Mouse (Mus musculus) limb, embryonic 14.5 days (tissue): ENCODE data around the gene Idi1. TPM values are rescaled to one million over a fixed set of nuclear protein-coding genes. Genes with fewer than 3 reads are reported as not detected.

Experiments
- ATAC-seq: fragments of 200-750 bp; cut with Nextera tagmentation; 2 replicates; pipeline ENCODE4 v1.8.0; 2017; ENCODE audit warnings: low read depth, moderate number of reproducible peaks, moderate TSS enrichment; ENCODE audit not compliant: low FRiP score
- DNase-seq: peaks from one replicate; pipeline ENCODE4 v3.0.0-alpha.2; 2015; ENCODE audit warnings: low spot score
- H3K27ac ChIP-seq: fragments of 300-500 bp; sonication (generic); replicated peaks from 2 replicates; pipeline ENCODE4 v1.5.1; 2014; ENCODE audit warnings: low read depth, mild to moderate bottlenecking, low read length, moderate library complexity, mixed read lengths
- H3K27me3 ChIP-seq: fragments of 300-500 bp; sonication (generic); 2 replicates; pipeline ENCODE4 v1.6.1; 2014; ENCODE audit warnings: low read length, mixed read lengths; ENCODE audit not compliant: control insufficient read depth, insufficient read depth
- H3K36me3 ChIP-seq: fragments of 300-500 bp; sonication (generic); 2 replicates; pipeline ENCODE4 v1.6.1; 2014; ENCODE audit warnings: mild to moderate bottlenecking, low read length, moderate library complexity, mixed read lengths; ENCODE audit not compliant: control insufficient read depth, insufficient read depth
- H3K4me1 ChIP-seq: fragments of 300-500 bp; sonication (generic); 2 replicates; pipeline ENCODE4 v1.6.1; 2014; ENCODE audit warnings: antibody characterized with exemption, low read length, mixed read lengths; ENCODE audit not compliant: control insufficient read depth, insufficient read depth
- H3K4me2 ChIP-seq: fragments of 300-500 bp; sonication (generic); replicated peaks from 2 replicates; pipeline ENCODE4 v1.6.1; 2014; ENCODE audit warnings: low read depth, mild to moderate bottlenecking, low read length, moderate library complexity; ENCODE audit not compliant: severe bottlenecking
- H3K4me3 ChIP-seq: fragments of 300-500 bp; sonication (generic); replicated peaks from 2 replicates; pipeline ENCODE4 v1.5.1; 2014; ENCODE audit warnings: low read length
- H3K9ac ChIP-seq: fragments of 300-500 bp; sonication (generic); 2 replicates; pipeline ENCODE4 v1.6.1; 2014; ENCODE audit warnings: mild to moderate bottlenecking, low read depth, low read length, moderate library complexity; ENCODE audit not compliant: severe bottlenecking
- H3K9me3 ChIP-seq: fragments of 300-500 bp; sonication (generic); 2 replicates; pipeline ENCODE4 v1.6.1; 2016; ENCODE audit warnings: low read length; ENCODE audit not compliant: control insufficient read depth
- POLR2A ChIP-seq: fragments of 200-500 bp; IDR thresholded peaks from 2 replicates; pipeline ENCODE4 v1.8.0; 2012; ENCODE audit warnings: inconsistent platforms, mild to moderate bottlenecking, moderate library complexity, borderline replicate concordance; ENCODE audit not compliant: insufficient read depth, insufficient read length; ENCODE audit errors: extremely low read depth
- WGBS: fragments of 180-500 bp; shearing (Covaris S2); extraction: QIAGEN DNeasy Blood & Tissue Kit; methylation state at CpG from one replicate; pipeline ENCODE4 v1.1.7; 2014; 5-methylcytosine and 5-hydroxymethylcytosine counted together
- polyA plus RNA-seq, 2 experiments: library from polyadenylated mRNA; depleted of rRNA in 1 of 2; stranded (reverse) in 1 of 2; unstranded in 1 of 2; fragments of >200 nt; fragmentation: Nextera tagmentation in 1 of 2; extraction: Ambion mirVana in 1 of 2; gene quantifications; 2 replicates each; pipeline versions ENCODE4 v1.2.1 to v1.2.3; 2012 to 2014

Idi1 gene
- polyA plus RNA-seq, 2 experiments: 35.7 to 56.1 TPM

- Histone ChIP-seq H3K27ac (no peak overlapping the region), H3K9me3 (no peaks in the 10 kb centered on the region), H3K4me3 (no peak overlapping the region), H3K27me3 (no peaks in the 10 kb centered on the region), H3K36me3 (peaks cover 76% of the 10 kb centered on the region), H3K4me2 (no peak overlapping the region), H3K4me1 (no peaks in the 10 kb centered on the region), H3K9ac (no peak overlapping the region)
- no peak for TF ChIP-seq POLR2A
- ATAC-seq: no peak
- 91% methylated on average over 3 of the region's 3 CpGs for WGBS
- DNase-seq: no peak
Observed at GRCm38 (mm10) chr13:8842273-8842672, 43.0 kb upstream of the Idi1 start.

GRCm38 (mm10) chr13:8847702-8848101, 37.6 kb upstream of the Idi1 start:
- Histone ChIP-seq H3K4me1 (no peaks in the 10 kb centered on the region), H3K9me3 (no peaks in the 10 kb centered on the region), H3K36me3 (peaks cover 45% of the 10 kb centered on the region), H3K27me3 (no peaks in the 10 kb centered on the region), H3K4me2 (no peak overlapping the region), H3K9ac (no peak overlapping the region), H3K27ac (no peak overlapping the region), H3K4me3 (no peak overlapping the region)
- ATAC-seq: no peak
- no peak for TF ChIP-seq POLR2A
- DNase-seq: no peak
- 56% methylated on average over 2 of the region's 2 CpGs for WGBS

- no peak for DNase-seq
- TF ChIP-seq POLR2A: no peak
- 90% methylated on average over 1 of the region's 1 CpGs for WGBS
- H3K27me3 ChIP-seq: no peaks in the 10 kb centered on the region
- no peak overlapping the region for H3K9ac ChIP-seq
- no peak for ATAC-seq
- H3K4me3 ChIP-seq: no peak overlapping the region
- H3K4me2 ChIP-seq: no peak overlapping the region
- H3K9me3 ChIP-seq: no peaks in the 10 kb centered on the region
- H3K27ac ChIP-seq: no peak overlapping the region
- H3K36me3 ChIP-seq: peaks cover 43% of the 10 kb centered on the region
- H3K4me1 ChIP-seq: no peaks in the 10 kb centered on the region
Observed at GRCm38 (mm10) chr13:8849311-8849710, 36.0 kb upstream of the Idi1 start.

GRCm38 (mm10) chr13:8853424-8853823, 31.9 kb upstream of the Idi1 start:
- ATAC-seq: no peak
- H3K27me3 ChIP-seq: no peaks in the 10 kb centered on the region

GRCm38 (mm10) chr13:8854769-8855168, 30.5 kb upstream of the Idi1 start:
- 95% methylated on average over 2 of the region's 2 CpGs for WGBS
- Histone ChIP-seq H3K36me3 (peaks cover 53% of the 10 kb centered on the region), H3K4me3 (no peak overlapping the region), H3K27me3 (no peaks in the 10 kb centered on the region), H3K9me3 (no peaks in the 10 kb centered on the region), H3K4me1 (no peaks in the 10 kb centered on the region), H3K4me2 (no peak overlapping the region), H3K9ac (no peak overlapping the region), H3K27ac (no peak overlapping the region)
- no peak for TF ChIP-seq POLR2A
- ATAC-seq: no peak
- no peak for DNase-seq

More at GRCm38 (mm10) chr13:8853424-8853823, 31.9 kb upstream of the Idi1 start:
- DNase-seq: no peak
- Histone ChIP-seq H3K36me3 (peaks cover 46% of the 10 kb centered on the region), H3K4me1 (no peaks in the 10 kb centered on the region), H3K27ac (no peak overlapping the region), H3K4me2 (no peak overlapping the region), H3K4me3 (no peak overlapping the region), H3K9ac (no peak overlapping the region), H3K9me3 (no peaks in the 10 kb centered on the region)
- no peak for TF ChIP-seq POLR2A
- WGBS: over 99% methylated on average over 4 of the region's 4 CpGs

- ATAC-seq (no peak), DNase-seq (no peak)
- Histone ChIP-seq H3K9me3 (no peaks in the 10 kb centered on the region), H3K4me1 (no peaks in the 10 kb centered on the region), H3K27ac (no peak overlapping the region), H3K36me3 (peaks cover 53% of the 10 kb centered on the region), H3K9ac (no peak overlapping the region), H3K27me3 (no peaks in the 10 kb centered on the region), H3K4me3 (no peak overlapping the region), H3K4me2 (no peak overlapping the region)
- TF ChIP-seq POLR2A: no peak
- WGBS: 93% methylated on average over 6 of the region's 6 CpGs
Observed at GRCm38 (mm10) chr13:8858453-8858852, 26.8 kb upstream of the Idi1 start.
